In the genomic region with DNA sequence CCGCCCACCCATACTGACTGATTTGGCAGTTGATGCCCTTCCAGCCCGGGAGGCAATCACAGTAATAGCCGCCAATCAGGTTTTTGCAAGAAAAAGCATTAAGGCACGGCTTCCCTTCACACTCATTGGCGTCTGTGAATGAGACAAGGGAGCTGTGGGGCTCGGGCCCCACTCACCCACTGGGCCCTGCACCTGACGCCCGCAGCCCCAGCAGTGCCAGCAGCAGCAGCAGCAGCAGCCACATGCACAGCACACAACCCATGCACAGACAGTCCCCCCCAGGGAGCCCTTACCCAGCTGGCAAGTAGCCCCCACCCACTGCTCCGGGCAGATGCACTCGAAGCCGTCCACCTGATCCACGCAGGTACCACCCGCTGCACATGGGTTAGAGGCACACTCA, we compare ENCODE assay signal across 20 mouse cellular contexts. TPM values are rescaled to one million over a fixed set of nuclear protein-coding genes. Genes with fewer than 3 reads are reported as not detected.
DNase-seq lines count a peak whose midpoint lies in the region; ATAC-seq lines count a peak whose summit lies in the region.
"Had no signal": no experiment of that assay in that cellular context is flagged by ENCODE, and none has a peak within 500 bp of the region (broad histone marks: within the 10 kb centered on the region; RNA-seq: fewer than 3 reads in every experiment).

No protein-coding gene starts in this region.

- H3K27me3 ChIP-seq in forebrain, embryonic 13.5 days = no peaks in the 10 kb centered on the region
- no peaks in the 10 kb centered on the region for H3K27me3 ChIP-seq in forebrain, embryonic 10.5 days (ENCODE audit: poor library complexity, severe bottlenecking)
- peaks cover 8% of the 10 kb centered on the region; the same call in 1 of the 2 replicates for H3K27me3 ChIP-seq in hindbrain, embryonic 10.5 days (ENCODE audit: insufficient read depth, poor library complexity, severe bottlenecking)
- H3K27me3 ChIP-seq in hindbrain, embryonic 14.5 days (ENCODE audit: control insufficient read depth, insufficient read depth, low read length) = no peaks in the 10 kb centered on the region
- H3K27me3 ChIP-seq in midbrain, embryonic 13.5 days = no peaks in the 10 kb centered on the region
- no peaks in the 10 kb centered on the region for H3K27me3 ChIP-seq in midbrain, embryonic 14.5 days (ENCODE audit: control insufficient read depth, insufficient read depth, low read length)
- no peaks in the 10 kb centered on the region for H3K27me3 ChIP-seq in neural tube, embryonic 13.5 days
- H3K27me3 ChIP-seq in heart, embryonic 12.5 days (replicated peaks) = peaks cover 92% of the 10 kb centered on the region
- H3K27me3 ChIP-seq: embryonic facial prominence, embryonic 13.5 days; hindbrain, embryonic 15.5 days; Patski had no signal

- no peak overlapping the region for H3K9ac ChIP-seq in forebrain, embryonic 13.5 days
- no peak overlapping the region for H3K9ac ChIP-seq in hindbrain, embryonic 14.5 days
- H3K9ac ChIP-seq in midbrain, embryonic 13.5 days (replicated peaks) = no peak overlapping the region
- H3K9ac ChIP-seq in midbrain, embryonic 14.5 days (replicated peaks; ENCODE audit: low read length) = no peak overlapping the region
- 0 out of 2 replicates have a peak overlapping the region, but pooled peaks have one; percentile 2 for H3K9ac ChIP-seq in neural tube, embryonic 13.5 days
- H3K9ac ChIP-seq in heart, embryonic 12.5 days = no peak overlapping the region
- H3K9ac ChIP-seq: embryonic facial prominence, embryonic 13.5 days; heart, embryonic 13.5 days; hindbrain, embryonic 15.5 days; kidney, embryonic 15.5 days had no signal

- no peak overlapping the region for H3K4me3 ChIP-seq in forebrain, embryonic 13.5 days
- no peak overlapping the region for H3K4me3 ChIP-seq in forebrain, embryonic 10.5 days
- H3K4me3 ChIP-seq in hindbrain, embryonic 10.5 days = no peak overlapping the region
- H3K4me3 ChIP-seq in hindbrain, embryonic 14.5 days (replicated peaks; ENCODE audit: low read length) = no peak overlapping the region
- no peak overlapping the region for H3K4me3 ChIP-seq in midbrain, embryonic 13.5 days (replicated peaks)
- no peak overlapping the region for H3K4me3 ChIP-seq in midbrain, embryonic 14.5 days (replicated peaks; ENCODE audit: low read depth, low read length)
- H3K4me3 ChIP-seq in neural tube, embryonic 13.5 days = no peak overlapping the region
- H3K4me3 ChIP-seq in heart, embryonic 12.5 days = no peak overlapping the region
- H3K4me3 ChIP-seq: embryonic facial prominence, embryonic 13.5 days; heart, embryonic 13.5 days; hindbrain, embryonic 15.5 days; kidney, embryonic 15.5 days had no signal

- H3K4me1 ChIP-seq in forebrain, embryonic 13.5 days = peaks cover 8% of the 10 kb centered on the region; the same call in 1 of the 2 replicates
- peaks cover 30% of the 10 kb centered on the region for H3K4me1 ChIP-seq in forebrain, embryonic 10.5 days
- peaks cover 51% of the 10 kb centered on the region for H3K4me1 ChIP-seq in hindbrain, embryonic 10.5 days (replicated peaks)
- H3K4me1 ChIP-seq in hindbrain, embryonic 14.5 days (replicated peaks; ENCODE audit: control insufficient read depth, insufficient read depth, low read length) = no peaks in the 10 kb centered on the region
- 0 out of 2 replicates have a peak, but pooled peaks cover 5% of the 10 kb centered on the region for H3K4me1 ChIP-seq in midbrain, embryonic 13.5 days (replicated peaks)
- no peaks in the 10 kb centered on the region for H3K4me1 ChIP-seq in midbrain, embryonic 14.5 days (ENCODE audit: control insufficient read depth, insufficient read depth, low read length)
- peaks cover 38% of the 10 kb centered on the region for H3K4me1 ChIP-seq in neural tube, embryonic 13.5 days (replicated peaks)
- H3K4me1 ChIP-seq in heart, embryonic 12.5 days (replicated peaks) = peaks cover 20% of the 10 kb centered on the region

- 61% methylated on average over 13 of the region's 13 CpGs for WGBS in forebrain, embryonic 13.5 days
- 90% methylated on average over 13 of the region's 13 CpGs for WGBS in forebrain, embryonic 10.5 days
- WGBS in hindbrain, embryonic 10.5 days = 85% methylated on average over 13 of the region's 13 CpGs
- WGBS in hindbrain, embryonic 14.5 days = 57% methylated on average over 13 of the region's 13 CpGs
- WGBS in midbrain, embryonic 13.5 days = 72% methylated on average over 13 of the region's 13 CpGs
- 70% methylated on average over 13 of the region's 13 CpGs for WGBS in midbrain, embryonic 14.5 days
- 36% methylated on average over 13 of the region's 13 CpGs for WGBS in neural tube, embryonic 13.5 days
- WGBS in heart, embryonic 12.5 days = 87% methylated on average over 13 of the region's 13 CpGs

- DNase-seq in forebrain, embryonic 10.5 days (ENCODE audit: extremely low spot score, low spot score) = no peak
- no peak for DNase-seq in hindbrain, embryonic 10.5 days (ENCODE audit: low spot score)
- no peak for DNase-seq in hindbrain, embryonic 14.5 days (ENCODE audit: low spot score)
- no peak for DNase-seq in midbrain, embryonic 14.5 days
- DNase-seq: adrenal gland, postnatal 14 days; cerebellum, adult 2 months; cerebellum, postnatal 25 days; gastrocnemius, postnatal 14 days; heart, postnatal 36 days; kidney, adult 2 months had no signal

- peaks cover 38% of the 10 kb centered on the region for H3K36me3 ChIP-seq in forebrain, embryonic 13.5 days (ENCODE audit: poor library complexity, severe bottlenecking)
- H3K36me3 ChIP-seq in forebrain, embryonic 10.5 days (replicated peaks) = peaks cover 42% of the 10 kb centered on the region
- H3K36me3 ChIP-seq in hindbrain, embryonic 10.5 days = peaks cover 63% of the 10 kb centered on the region
- H3K36me3 ChIP-seq in hindbrain, embryonic 14.5 days (replicated peaks; ENCODE audit: control insufficient read depth, insufficient read depth) = peaks cover 71% of the 10 kb centered on the region
- peaks cover 88% of the 10 kb centered on the region for H3K36me3 ChIP-seq in midbrain, embryonic 13.5 days
- H3K36me3 ChIP-seq in midbrain, embryonic 14.5 days (ENCODE audit: control insufficient read depth, insufficient read depth, low read length) = peaks cover 79% of the 10 kb centered on the region
- peaks cover 62% of the 10 kb centered on the region for H3K36me3 ChIP-seq in neural tube, embryonic 13.5 days
- H3K36me3 ChIP-seq in heart, embryonic 12.5 days = peaks cover 36% of the 10 kb centered on the region

- no peak; the same call in 1 of the 2 replicates for ATAC-seq in forebrain, embryonic 13.5 days
- ATAC-seq in hindbrain, embryonic 14.5 days (ENCODE audit: low FRiP score) = no peak
- ATAC-seq in midbrain, embryonic 13.5 days = peak; percentile 21; the same call in 1 of the 2 replicates
- no peak for ATAC-seq in midbrain, embryonic 14.5 days (ENCODE audit: low FRiP score, low TSS enrichment)
- ATAC-seq in neural tube, embryonic 13.5 days (ENCODE audit: low read depth) = peak; percentile 56; the same call in 1 of the 2 replicates
- ATAC-seq in heart, embryonic 12.5 days (ENCODE audit: insufficient number of reproducible peaks, low FRiP score) = no peak
- ATAC-seq: activated CD4-positive, CD25-positive, alpha-beta regulatory T cell, adult 4 months; Patski had no signal

- no peak overlapping the region for H3K4me2 ChIP-seq in forebrain, embryonic 13.5 days
- H3K4me2 ChIP-seq in hindbrain, embryonic 14.5 days (replicated peaks) = no peak overlapping the region
- H3K4me2 ChIP-seq in midbrain, embryonic 13.5 days (replicated peaks) = no peak overlapping the region
- H3K4me2 ChIP-seq in midbrain, embryonic 14.5 days (ENCODE audit: low read length) = no peak overlapping the region
- H3K4me2 ChIP-seq in neural tube, embryonic 13.5 days = no peak overlapping the region
- H3K4me2 ChIP-seq in heart, embryonic 12.5 days = no peak overlapping the region
- H3K4me2 ChIP-seq: embryonic facial prominence, embryonic 13.5 days; heart, embryonic 13.5 days; hindbrain, embryonic 15.5 days; kidney, embryonic 15.5 days had no signal

- 0 out of 2 replicates have a peak overlapping the region, but pooled peaks have one; percentile 1 for H3K27ac ChIP-seq in forebrain, embryonic 13.5 days
- no peak overlapping the region for H3K27ac ChIP-seq in forebrain, embryonic 10.5 days
- H3K27ac ChIP-seq in hindbrain, embryonic 10.5 days = 0 out of 2 replicates have a peak overlapping the region, but pooled peaks have one; percentile 3
- H3K27ac ChIP-seq in hindbrain, embryonic 14.5 days = no peak overlapping the region
- H3K27ac ChIP-seq in midbrain, embryonic 13.5 days = no peak overlapping the region
- H3K27ac ChIP-seq in midbrain, embryonic 14.5 days (replicated peaks; ENCODE audit: low read depth, low read length) = no peak overlapping the region
- H3K27ac ChIP-seq in neural tube, embryonic 13.5 days (replicated peaks) = no peak overlapping the region
- H3K27ac ChIP-seq in heart, embryonic 12.5 days (ENCODE audit: poor library complexity, severe bottlenecking) = no peak overlapping the region
- H3K27ac ChIP-seq: embryonic facial prominence, embryonic 13.5 days; heart, embryonic 13.5 days; hindbrain, embryonic 15.5 days had no signal

- no peaks in the 10 kb centered on the region for H3K9me3 ChIP-seq in forebrain, embryonic 13.5 days (replicated peaks)
- no peaks in the 10 kb centered on the region for H3K9me3 ChIP-seq in forebrain, embryonic 10.5 days
- no peaks in the 10 kb centered on the region for H3K9me3 ChIP-seq in hindbrain, embryonic 10.5 days
- no peaks in the 10 kb centered on the region for H3K9me3 ChIP-seq in hindbrain, embryonic 14.5 days (ENCODE audit: control insufficient read depth, low read length)
- H3K9me3 ChIP-seq in midbrain, embryonic 13.5 days = no peaks in the 10 kb centered on the region
- no peaks in the 10 kb centered on the region for H3K9me3 ChIP-seq in midbrain, embryonic 14.5 days (ENCODE audit: control insufficient read depth, low read length)
- H3K9me3 ChIP-seq in neural tube, embryonic 13.5 days = no peaks in the 10 kb centered on the region
- no peaks in the 10 kb centered on the region for H3K9me3 ChIP-seq in heart, embryonic 12.5 days (replicated peaks)
- H3K9me3 ChIP-seq: embryonic facial prominence, embryonic 13.5 days; heart, embryonic 13.5 days; hindbrain, embryonic 15.5 days; kidney, embryonic 15.5 days had no signal

RNA-seq across cellular contexts. Expression of gene Jag2, which starts 14.0 kb away (rescaled TPM):
- 4.1 TPM in 2 replicates for polyA plus RNA-seq in forebrain, embryonic 13.5 days (2015; fragmentation: Nextera tagmentation; extraction: Ambion mirVana)
- polyA plus RNA-seq in forebrain, embryonic 10.5 days (2016; fragmentation: Nextera tagmentation; extraction: Ambion mirVana) = 2.3 and 3.8 TPM in 2 replicates
- polyA plus RNA-seq in hindbrain, embryonic 10.5 days (2016; fragmentation: Nextera tagmentation; extraction: Ambion mirVana) = 4.7 and 4.8 TPM in 2 replicates
- polyA plus RNA-seq in hindbrain, embryonic 14.5 days (2014; fragmentation: Nextera tagmentation; extraction: Ambion mirVana) = 12.5 and 16.1 TPM in 2 replicates
- polyA plus RNA-seq in midbrain, embryonic 13.5 days (2015; fragmentation: Nextera tagmentation; extraction: Ambion mirVana) = 9.4 and 10.5 TPM in 2 replicates
- 15.1 and 18.5 TPM in 2 replicates for polyA plus RNA-seq in midbrain, embryonic 14.5 days (2014; fragmentation: Nextera tagmentation; extraction: Ambion mirVana)
- polyA plus RNA-seq in neural tube, embryonic 13.5 days (2015; fragmentation: Nextera tagmentation; extraction: Ambion mirVana) = 8.6 and 9.6 TPM in 2 replicates
- polyA plus RNA-seq in heart, embryonic 12.5 days (2016; fragmentation: Nextera tagmentation; extraction: Ambion mirVana) = 2.6 TPM in 2 replicates

RNA-seq across cellular contexts. Expression of gene Nudt14, which starts 26.3 kb away (rescaled TPM):
- polyA plus RNA-seq in forebrain, embryonic 13.5 days (2015; fragmentation: Nextera tagmentation; extraction: Ambion mirVana) = 57.1 and 61.2 TPM in 2 replicates
- 61.4 and 70.4 TPM in 2 replicates for polyA plus RNA-seq in forebrain, embryonic 10.5 days (2016; fragmentation: Nextera tagmentation; extraction: Ambion mirVana)
- polyA plus RNA-seq in hindbrain, embryonic 10.5 days (2016; fragmentation: Nextera tagmentation; extraction: Ambion mirVana) = 79.5 and 83.0 TPM in 2 replicates
- 60.9 and 70.1 TPM in 2 replicates for polyA plus RNA-seq in hindbrain, embryonic 14.5 days (2014; fragmentation: Nextera tagmentation; extraction: Ambion mirVana)
- 53.7 and 61.9 TPM in 2 replicates for polyA plus RNA-seq in midbrain, embryonic 13.5 days (2015; fragmentation: Nextera tagmentation; extraction: Ambion mirVana)
- 53.2 and 59.4 TPM in 2 replicates for polyA plus RNA-seq in midbrain, embryonic 14.5 days (2014; fragmentation: Nextera tagmentation; extraction: Ambion mirVana)
- polyA plus RNA-seq in neural tube, embryonic 13.5 days (2015; fragmentation: Nextera tagmentation; extraction: Ambion mirVana) = 55.1 and 74.8 TPM in 2 replicates
- polyA plus RNA-seq in heart, embryonic 12.5 days (2016; fragmentation: Nextera tagmentation; extraction: Ambion mirVana) = 38.3 and 41.7 TPM in 2 replicates

RNA-seq across cellular contexts. Expression of gene Gpr132, which starts 47.6 kb away (rescaled TPM):
- polyA plus RNA-seq in forebrain, embryonic 13.5 days (2015; fragmentation: Nextera tagmentation; extraction: Ambion mirVana) = not detected in 2 replicates
- polyA plus RNA-seq in forebrain, embryonic 10.5 days (2016; fragmentation: Nextera tagmentation; extraction: Ambion mirVana) = 0.06 and 0.07 TPM in 2 replicates
- polyA plus RNA-seq in hindbrain, embryonic 10.5 days (2016; fragmentation: Nextera tagmentation; extraction: Ambion mirVana) = 0.06 and 0.08 TPM in 2 replicates
- not detected in 2 replicates for polyA plus RNA-seq in hindbrain, embryonic 14.5 days (2014; fragmentation: Nextera tagmentation; extraction: Ambion mirVana)
- not detected in 2 replicates for polyA plus RNA-seq in midbrain, embryonic 13.5 days (2015; fragmentation: Nextera tagmentation; extraction: Ambion mirVana)
- polyA plus RNA-seq in midbrain, embryonic 14.5 days (2014; fragmentation: Nextera tagmentation; extraction: Ambion mirVana) = 0.08 TPM in 1 of 2 replicates, not detected in the other
- polyA plus RNA-seq in neural tube, embryonic 13.5 days (2015; fragmentation: Nextera tagmentation; extraction: Ambion mirVana) = not detected in 2 replicates
- not detected in 2 replicates for polyA plus RNA-seq in heart, embryonic 12.5 days (2016; fragmentation: Nextera tagmentation; extraction: Ambion mirVana)
- polyA plus RNA-seq: embryonic facial prominence, embryonic 13.5 days; hindbrain, embryonic 15.5 days; Patski had no signal

Comparison
In these comparisons a context has a peak if more than half of its experiments do, and no peak if none do; other contexts are left out.
1. ATAC-seq: peak in midbrain, embryonic 13.5 days (single experiment) and neural tube, embryonic 13.5 days (single experiment); none in forebrain, embryonic 13.5 days (single experiment), hindbrain, embryonic 14.5 days (single experiment), midbrain, embryonic 14.5 days (single experiment) and heart, embryonic 12.5 days (single experiment).
2. H3K27ac ChIP-seq: peak in forebrain, embryonic 13.5 days (single experiment) and hindbrain, embryonic 10.5 days (single experiment); none in forebrain, embryonic 10.5 days (single experiment), hindbrain, embryonic 14.5 days (single experiment), midbrain, embryonic 13.5 days (single experiment), midbrain, embryonic 14.5 days (single experiment), neural tube, embryonic 13.5 days (single experiment) and heart, embryonic 12.5 days (single experiment).